Mouse (Mus musculus) kidney, adult 2 months (tissue): ENCODE results near the gene Map3k19. TPM values are rescaled to one million over a fixed set of nuclear protein-coding genes. Genes with fewer than 3 reads are reported as not detected.

Experiments
- DNase-seq: peaks from one replicate; pipeline ENCODE4 v3.0.0; 2021
- H3K27ac ChIP-seq: fragments of 200-500 bp; 2 replicates; pipeline ENCODE4 v1.5.1; 2012; ENCODE audit warnings: low read depth, low read length, control low read depth, inconsistent platforms; ENCODE audit not compliant: insufficient read depth
- H3K27me3 ChIP-seq: fragments of 200-500 bp; replicated peaks from 2 replicates; pipeline ENCODE4 v1.6.1; 2012; ENCODE audit warnings: mild to moderate bottlenecking, moderate library complexity, low read length, inconsistent platforms; ENCODE audit not compliant: control insufficient read depth, insufficient read depth
- H3K36me3 ChIP-seq: fragments of 200-500 bp; 2 replicates; pipeline ENCODE4 v1.6.1; 2012; ENCODE audit warnings: mild to moderate bottlenecking, moderate library complexity, low read length, inconsistent platforms; ENCODE audit not compliant: control insufficient read depth, insufficient read depth
- H3K4me1 ChIP-seq: fragments of 200-500 bp; 2 replicates; pipeline ENCODE4 v1.6.1; 2011; ENCODE audit warnings: low read length; ENCODE audit not compliant: control insufficient read depth, insufficient read depth
- H3K4me3 ChIP-seq: fragments of 200-500 bp; 2 replicates; pipeline ENCODE4 v1.5.1; 2011; ENCODE audit warnings: mild to moderate bottlenecking, low read depth, low read length, control low read depth; ENCODE audit not compliant: insufficient read depth
- CTCF ChIP-seq: fragments of 200-500 bp; conservative IDR thresholded peaks from 2 replicates; pipeline ENCODE4 v1.5.1; 2011; ENCODE audit warnings: low read depth, mild to moderate bottlenecking, control low read depth, low read length, moderate library complexity, mixed read lengths; ENCODE audit not compliant: insufficient read depth, insufficient read length
- POLR2A ChIP-seq: fragments of 200-500 bp; IDR thresholded peaks from one replicate; pipeline ENCODE4 v1.6.1; 2011; ENCODE audit warnings: low read depth, low read length, control low read depth
- WGBS: fragments of 180-500 bp; shearing (Covaris S2); methylation state at CpG from one replicate; pipeline ENCODE4 v1.1.7; 2018; 5-methylcytosine and 5-hydroxymethylcytosine counted together
- polyA plus RNA-seq: library from polyadenylated mRNA; depleted of rRNA; stranded (reverse); fragments of >200 nt; gene quantifications from 2 replicates; pipeline ENCODE4 v1.2.3, GENCODE M21; 2012

Map3k19 gene
- polyA plus RNA-seq, 1 experiment: 0.05 TPM

DNA sequence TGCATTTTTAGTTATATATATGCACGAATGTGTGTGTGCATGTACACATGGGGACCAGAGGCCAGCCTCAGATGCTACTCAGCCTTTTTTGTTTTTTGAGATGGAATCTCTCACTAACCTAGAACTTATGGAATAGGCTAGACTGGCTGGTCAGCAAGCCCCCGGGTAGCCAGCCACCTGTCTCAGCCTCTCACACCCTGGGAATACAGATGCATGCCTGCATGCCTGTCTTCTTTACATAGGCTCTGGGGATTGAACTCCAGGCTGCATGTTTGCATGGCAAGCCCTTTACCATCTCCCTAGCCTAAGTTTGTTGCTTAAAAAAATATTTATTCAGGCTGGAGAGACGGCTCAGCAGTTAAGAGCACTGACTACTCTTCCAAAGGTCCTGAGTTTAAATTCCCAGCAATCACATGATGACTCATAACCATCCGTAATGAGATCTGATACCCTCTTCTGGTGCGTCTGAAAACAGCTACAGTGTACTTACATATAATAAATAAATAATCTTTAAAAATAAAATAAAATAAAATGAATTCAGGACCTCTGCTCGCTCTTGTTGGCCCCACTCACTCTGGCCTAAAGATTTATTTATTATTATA lies 5.1 kb upstream of the Map3k19 start:
- Histone ChIP-seq H3K27ac (no peak overlapping the region), H3K27me3 (no peaks in the 10 kb centered on the region), H3K36me3 (no peaks in the 10 kb centered on the region), H3K4me3 (no peak overlapping the region), H3K4me1 (no peaks in the 10 kb centered on the region)
- WGBS: 57% methylated on average over 6 of the region's 6 CpGs
- no peak for TF ChIP-seq POLR2A
- no peak for TF ChIP-seq CTCF
- DNase-seq: no peak

- no peaks in the 10 kb centered on the region for H3K4me1 ChIP-seq
- no peaks in the 10 kb centered on the region for H3K27me3 ChIP-seq
- H3K36me3 ChIP-seq: no peaks in the 10 kb centered on the region
- DNase-seq: no peak
- H3K4me3 ChIP-seq: no peak overlapping the region
- no peak overlapping the region for H3K27ac ChIP-seq
- 77% methylated on average over 9 of the region's 9 CpGs for WGBS
- no peak for TF ChIP-seq POLR2A
- no peak for TF ChIP-seq CTCF
These were observed 4.3 kb upstream of the Map3k19 start for GRCm38 (mm10) chr1:127858945-127859648.

GRCm38 (mm10) chr1:127850075-127850610 lies 4.7 kb downstream of the Map3k19 start:
- TF ChIP-seq POLR2A: no peak
- WGBS: 61% methylated on average over 7 of the region's 7 CpGs
- Histone ChIP-seq H3K4me3 (no peak overlapping the region), H3K27ac (no peak overlapping the region), H3K4me1 (no peaks in the 10 kb centered on the region), H3K27me3 (no peaks in the 10 kb centered on the region), H3K36me3 (no peaks in the 10 kb centered on the region)
- DNase-seq: no peak

DNA sequence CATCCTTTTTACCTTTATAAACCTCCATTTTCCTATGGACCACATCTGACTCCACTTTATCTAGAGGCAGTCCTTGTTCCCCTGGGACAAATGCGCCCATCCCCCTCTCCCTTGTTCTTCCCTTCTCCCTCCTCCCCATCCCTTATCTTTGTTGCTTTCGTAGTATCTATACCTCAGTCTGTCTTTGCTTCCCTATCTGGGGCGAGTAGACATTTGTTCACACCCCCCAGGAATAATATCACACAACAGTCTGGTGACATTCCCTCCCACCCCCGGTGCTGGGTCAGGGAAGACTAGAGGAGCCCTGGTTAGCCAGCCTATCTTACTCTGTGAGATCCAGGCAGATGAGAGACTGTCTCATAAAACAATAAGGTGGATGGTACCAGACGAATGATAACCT lies 9.4 kb downstream of the Map3k19 start:
- H3K4me1 ChIP-seq: no peaks in the 10 kb centered on the region
- 91% methylated on average over 5 of the region's 5 CpGs for WGBS
- no peak overlapping the region for H3K27ac ChIP-seq
- no peaks in the 10 kb centered on the region for H3K36me3 ChIP-seq
- DNase-seq: no peak
- no peaks in the 10 kb centered on the region for H3K27me3 ChIP-seq
- no peak for TF ChIP-seq POLR2A
- no peak for TF ChIP-seq CTCF
- no peak overlapping the region for H3K4me3 ChIP-seq

- 83% methylated on average over 1 of the region's 1 CpGs for WGBS
- H3K36me3 ChIP-seq: no peaks in the 10 kb centered on the region
- no peaks in the 10 kb centered on the region for H3K4me1 ChIP-seq
- TF ChIP-seq POLR2A: no peak
- no peak for TF ChIP-seq CTCF
- no peak overlapping the region for H3K27ac ChIP-seq
- DNase-seq: no peak
- no peaks in the 10 kb centered on the region for H3K27me3 ChIP-seq
- no peak overlapping the region for H3K4me3 ChIP-seq
These were observed 16.2 kb downstream of the Map3k19 start for GRCm38 (mm10) chr1:127838602-127839001.

GRCm38 (mm10) chr1:127836619-127837018 lies 18.2 kb downstream of the Map3k19 start:
- 47% methylated on average over 4 of the region's 4 CpGs for WGBS
- Histone ChIP-seq H3K36me3 (no peaks in the 10 kb centered on the region), H3K4me1 (no peaks in the 10 kb centered on the region), H3K4me3 (no peak overlapping the region), H3K27ac (no peak overlapping the region), H3K27me3 (no peaks in the 10 kb centered on the region)
- no peak for TF ChIP-seq POLR2A
- no peak for TF ChIP-seq CTCF
- DNase-seq: no peak

DNA sequence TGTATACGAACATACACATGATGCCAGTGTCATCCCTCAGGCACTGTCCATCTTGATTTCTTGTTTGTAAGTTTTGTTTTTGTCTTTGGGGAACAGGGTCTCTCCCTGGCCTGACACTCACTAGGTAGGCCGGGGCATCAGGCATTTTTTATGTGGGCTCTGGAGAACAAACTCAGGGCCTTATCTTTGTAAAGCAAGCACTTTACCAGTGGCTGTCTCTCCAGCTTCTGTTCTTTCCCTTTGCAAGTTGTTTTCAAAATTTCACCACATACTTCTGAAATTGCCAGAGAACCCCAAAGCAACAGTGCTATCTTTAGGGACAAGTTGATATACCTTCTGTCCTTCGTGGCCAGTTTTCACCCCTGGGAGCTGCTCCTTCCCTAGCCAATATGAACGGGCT lies 20.6 kb downstream of the Map3k19 start:
- H3K27me3 ChIP-seq: no peaks in the 10 kb centered on the region
- H3K4me3 ChIP-seq: no peak overlapping the region
- DNase-seq: no peak
- TF ChIP-seq POLR2A (no peak), CTCF (no peak)
- H3K27ac ChIP-seq: no peak overlapping the region
- WGBS: 70% methylated on average over 4 of the region's 4 CpGs
- no peaks in the 10 kb centered on the region for H3K4me1 ChIP-seq
- no peaks in the 10 kb centered on the region for H3K36me3 ChIP-seq
